Mouse (Mus musculus) lung, adult 2 months (tissue): ENCODE measurements around the gene Elp5. TPM values are rescaled to one million over a fixed set of nuclear protein-coding genes. Genes with fewer than 3 reads are reported as not detected.

Source experiments
- DNase-seq: peaks from one replicate; pipeline ENCODE4 v3.0.0; 2022
- H3K4me1 ChIP-seq: fragments of 200-500 bp; 2 replicates; pipeline ENCODE4 v1.6.1; 2011; ENCODE audit warnings: low read length; ENCODE audit not compliant: control insufficient read depth, insufficient read depth
- H3K4me3 ChIP-seq: fragments of 200-500 bp; replicated peaks from 2 replicates; pipeline ENCODE3; 2011; ENCODE audit warnings: low read depth, mild to moderate bottlenecking, control low read depth, low read length; ENCODE audit errors: extremely low read depth
- CTCF ChIP-seq: fragments of 200-500 bp; IDR thresholded peaks from 2 replicates; pipeline ENCODE4 v1.5.1; 2011; ENCODE audit warnings: mild to moderate bottlenecking, low read length, control low read depth; ENCODE audit not compliant: insufficient read depth
- POLR2A ChIP-seq: fragments of 200-500 bp; IDR thresholded peaks from 2 replicates; pipeline ENCODE4 v1.6.1; 2011; ENCODE audit warnings: low read depth, mild to moderate bottlenecking, control low read depth, low read length, borderline replicate concordance; ENCODE audit errors: extremely low read depth
- WGBS: fragments of 180-500 bp; shearing (Covaris S2); methylation state at CpG from one replicate; pipeline ENCODE4 v1.1.7; 2018; 5-methylcytosine and 5-hydroxymethylcytosine counted together
- polyA plus RNA-seq: library from polyadenylated mRNA; depleted of rRNA; stranded (reverse); fragments of >200 nt; gene quantifications from 2 replicates; pipeline ENCODE4 v1.2.3, GENCODE M21; 2012

The Elp5 gene
- polyA plus RNA-seq, 1 experiment = 53.8 TPM

- DNase-seq = no peak
- Histone ChIP-seq H3K4me1 (peaks cover 4% of the 10 kb centered on the region), H3K4me3 (no peak overlapping the region)
- 81% methylated on average over 11 of the region's 11 CpGs for WGBS
- TF ChIP-seq CTCF = no peak
- no peak for TF ChIP-seq POLR2A
These were observed 12.2 kb upstream of the Elp5 start for GRCm38 (mm10) chr11:69994401-69995090.

GRCm38 (mm10) chr11:69992932-69993331 is 10.6 kb upstream of the Elp5 start:
- WGBS = 62% methylated on average over 3 of the region's 3 CpGs
- no peak for DNase-seq
- H3K4me1 ChIP-seq = peaks cover 4% of the 10 kb centered on the region
- TF ChIP-seq CTCF = no peak
- no peak for TF ChIP-seq POLR2A
- H3K4me3 ChIP-seq = no peak overlapping the region

- Histone ChIP-seq H3K4me3 (peak overlapping the region; percentile 51), H3K4me1 (peaks cover 4% of the 10 kb centered on the region)
- DNase-seq = no peak
- no peak for TF ChIP-seq CTCF
- TF ChIP-seq POLR2A = no peak
- 48% methylated on average over 10 of the region's 10 CpGs for WGBS
These were observed 10.1 kb upstream of the Elp5 start for GRCm38 (mm10) chr11:69992396-69992795.

GRCm38 (mm10) chr11:69991711-69992110 is 9.4 kb upstream of the Elp5 start:
- under 1% methylated on average over 15 of the region's 15 CpGs for WGBS
- TF ChIP-seq CTCF (no peak), POLR2A (no peak)
- peaks cover 4% of the 10 kb centered on the region for H3K4me1 ChIP-seq

GRCm38 (mm10) chr11:69990850-69991691 is 8.8 kb upstream of the Elp5 start, which contains the start of gene Gabarap:
TSS of gene Gabarap (plus strand) at chr11:69991143.
- peak; percentile 94 for DNase-seq
- H3K4me3 ChIP-seq = peak within 1 kb of the TSS; percentile 69
- peak; percentile 92; the same call in 1 of the 2 replicates for TF ChIP-seq POLR2A
- no peak for TF ChIP-seq CTCF
- WGBS = 1% methylated on average over 40 of the region's 40 CpGs
- H3K4me1 ChIP-seq = peaks cover 4% of the 10 kb centered on the region

More at GRCm38 (mm10) chr11:69991711-69992110, 9.4 kb upstream of the Elp5 start:
- H3K4me3 ChIP-seq = peak overlapping the region; percentile 69
- no peak for DNase-seq

GRCm38 (mm10) chr11:69989949-69990348 is 7.6 kb upstream of the Elp5 start:
- H3K4me1 ChIP-seq = peaks cover 4% of the 10 kb centered on the region
- 82% methylated on average over 8 of the region's 8 CpGs for WGBS
- no peak for DNase-seq
- no peak overlapping the region for H3K4me3 ChIP-seq
- TF ChIP-seq POLR2A (no peak), CTCF (no peak)

GRCm38 (mm10) chr11:69984431-69984830 is 2.1 kb upstream of the Elp5 start:
- H3K4me1 ChIP-seq = peaks cover 8% of the 10 kb centered on the region; the same call in 1 of the 2 replicates
- DNase-seq = no peak
- WGBS = 83% methylated on average over 8 of the region's 8 CpGs
- TF ChIP-seq CTCF = no peak
- no peak for TF ChIP-seq POLR2A
- H3K4me3 ChIP-seq = no peak overlapping the region

- 67% methylated on average over 4 of the region's 4 CpGs for WGBS
- H3K4me3 ChIP-seq = no peak overlapping the region
- no peak for TF ChIP-seq POLR2A
- no peak for TF ChIP-seq CTCF
- H3K4me1 ChIP-seq = peaks cover 8% of the 10 kb centered on the region; the same call in 1 of the 2 replicates
- DNase-seq = no peak
These were observed 1.1 kb upstream of the Elp5 start for GRCm38 (mm10) chr11:69983377-69983776.

GRCm38 (mm10) chr11:69982877-69983276 is 560 bp upstream of the Elp5 start:
- Histone ChIP-seq H3K4me3 (no peak overlapping the region), H3K4me1 (peaks cover 8% of the 10 kb centered on the region; the same call in 1 of the 2 replicates)
- WGBS = 21% methylated on average over 5 of the region's 5 CpGs
- no peak for DNase-seq
- TF ChIP-seq POLR2A = no peak
- TF ChIP-seq CTCF = no peak

- peak within 1 kb of the TSS; percentile 94 for H3K4me3 ChIP-seq
- peaks cover 8% of the 10 kb centered on the region; the same call in 1 of the 2 replicates for H3K4me1 ChIP-seq
- WGBS = under 1% methylated on average over 41 of the region's 43 CpGs
- no peak for TF ChIP-seq CTCF
- no peak for TF ChIP-seq POLR2A
- DNase-seq = peak; percentile 37
These were observed 1.1 kb downstream of the Elp5 start, which contains the start of gene Ctdnep1 for GRCm38 (mm10) chr11:69981141-69981762. TSS of gene Ctdnep1 (plus strand) at chr11:69981156.
